Mouse (Mus musculus) testis, adult 2 months (tissue): ENCODE measurements around the gene Rgs9.

Source experiments
- CTCF ChIP-seq: fragments of 200-500 bp; IDR thresholded peaks from 2 replicates; pipeline ENCODE4 v1.5.1; 2012; ENCODE audit warnings: low read depth, mild to moderate bottlenecking, inconsistent platforms, low read length, moderate library complexity; ENCODE audit not compliant: control insufficient read depth, insufficient read depth, insufficient replicate concordance
- POLR2A ChIP-seq: fragments of 200-500 bp; IDR thresholded peaks from 2 replicates; pipeline ENCODE4 v1.6.1; 2012; ENCODE audit warnings: low read depth, mild to moderate bottlenecking, inconsistent platforms, low read length, moderate library complexity; ENCODE audit not compliant: control insufficient read depth

- no peak for TF ChIP-seq CTCF
- no peak for TF ChIP-seq POLR2A
These were observed 87.2 kb downstream of the Rgs9 start for GRCm38 (mm10) chr11:109210772-109211171.
